Mouse (Mus musculus) limb, embryonic 13.5 days (tissue): ENCODE data around the gene Dnah10. TPM values are rescaled to one million over a fixed set of nuclear protein-coding genes. Genes with fewer than 3 reads are reported as not detected.

Source experiments
- ATAC-seq: fragments of 200-750 bp; cut with Nextera tagmentation; 2 replicates; pipeline ENCODE4 v1.8.0; 2017; ENCODE audit warnings: low read depth, moderate number of reproducible peaks, moderate TSS enrichment; ENCODE audit not compliant: low FRiP score
- H3K27ac ChIP-seq: fragments of 300-500 bp; sonication (generic); 2 replicates; pipeline ENCODE4 v1.5.1; 2015; ENCODE audit warnings: inconsistent platforms, mild to moderate bottlenecking, moderate library complexity
- H3K27me3 ChIP-seq: fragments of 300-500 bp; sonication (generic); 2 replicates; pipeline ENCODE4 v1.6.1; 2015; ENCODE audit warnings: mild to moderate bottlenecking, inconsistent platforms
- H3K36me3 ChIP-seq: fragments of 300-500 bp; sonication (generic); 2 replicates; pipeline ENCODE4 v1.6.1; 2015; ENCODE audit warnings: inconsistent platforms, mild to moderate bottlenecking, moderate library complexity
- H3K4me1 ChIP-seq: fragments of 300-500 bp; sonication (generic); 2 replicates; pipeline ENCODE4 v1.6.1; 2015; ENCODE audit warnings: inconsistent platforms
- H3K4me2 ChIP-seq: fragments of 300-500 bp; sonication (generic); replicated peaks from 2 replicates; pipeline ENCODE4 v1.6.1; 2015; ENCODE audit warnings: inconsistent platforms, mild to moderate bottlenecking, moderate library complexity
- H3K4me3 ChIP-seq: fragments of 300-500 bp; sonication (generic); 2 replicates; pipeline ENCODE4 v1.5.1; 2015; ENCODE audit warnings: moderate library complexity, mild to moderate bottlenecking, inconsistent platforms
- H3K9ac ChIP-seq: fragments of 300-500 bp; sonication (generic); 2 replicates; pipeline ENCODE4 v1.6.1; 2015; ENCODE audit warnings: mild to moderate bottlenecking, inconsistent platforms
- H3K9me3 ChIP-seq: fragments of 300-500 bp; sonication (generic); 2 replicates; pipeline ENCODE4 v1.6.1; 2016; ENCODE audit warnings: inconsistent platforms
- WGBS: fragments of 180-500 bp; shearing (Covaris S2); methylation state at CpG from one replicate; pipeline ENCODE4 v1.1.7; 2015; 5-methylcytosine and 5-hydroxymethylcytosine counted together
- polyA plus RNA-seq: library from polyadenylated mRNA; unstranded; fragments of >200 nt; fragmentation: Nextera tagmentation; extraction: Ambion mirVana; gene quantifications from 2 replicates; pipeline ENCODE4 v1.2.1, GENCODE M21; 2015

Gene Dnah10
- polyA plus RNA-seq, 1 experiment from 2014 or later: 0.11 TPM

DNA sequence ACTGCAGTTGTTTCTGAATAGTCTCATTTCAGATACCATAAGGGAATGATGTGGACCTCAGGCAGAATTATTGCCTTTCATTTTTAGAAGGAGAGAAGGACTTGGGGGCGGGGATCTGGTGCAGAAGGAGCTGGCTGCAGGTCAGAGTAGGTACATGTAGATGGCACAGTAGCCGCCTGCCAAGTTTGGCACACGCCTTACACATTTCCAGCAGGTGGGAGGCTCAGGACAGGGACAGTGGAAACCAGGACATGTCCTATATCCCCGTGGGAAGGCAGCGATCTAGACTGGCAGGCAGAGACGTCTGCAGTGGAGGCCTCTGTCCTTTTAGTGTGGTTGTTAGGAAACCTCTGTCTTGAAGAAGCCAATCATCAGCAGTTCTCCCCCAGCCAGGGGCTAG is 154.9 kb downstream of the Dnah10 start:
- H3K4me3 ChIP-seq: no peak overlapping the region
- no peaks in the 10 kb centered on the region for H3K27me3 ChIP-seq
- H3K9me3 ChIP-seq: no peaks in the 10 kb centered on the region
- no peak for ATAC-seq
- 88% methylated on average over 6 of the region's 6 CpGs for WGBS
- H3K36me3 ChIP-seq: peaks cover 69% of the 10 kb centered on the region
- no peak overlapping the region for H3K9ac ChIP-seq
- no peak overlapping the region for H3K4me2 ChIP-seq
- H3K27ac ChIP-seq: no peak overlapping the region
- H3K4me1 ChIP-seq: peaks cover 14% of the 10 kb centered on the region; the same call in 1 of the 2 replicates

DNA sequence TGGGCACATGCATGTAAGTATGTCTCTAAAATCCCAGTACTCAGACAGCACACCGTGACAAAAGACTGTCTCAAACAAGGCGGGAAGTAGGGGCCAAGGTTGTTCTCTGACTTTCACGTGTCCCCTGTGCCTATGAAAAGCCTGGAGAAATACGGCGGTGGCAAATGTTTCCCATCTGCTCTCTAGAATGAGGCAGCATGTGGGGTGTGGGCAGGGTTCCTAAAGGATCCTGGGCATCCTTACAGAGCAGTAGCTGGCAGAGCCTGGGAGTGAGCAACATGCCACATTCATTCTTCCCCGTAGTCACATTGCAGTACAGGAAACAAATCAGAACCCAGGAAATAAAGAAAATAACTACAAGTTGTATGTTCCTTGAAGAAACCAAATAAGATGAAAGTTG is 159.0 kb downstream of the Dnah10 start:
- Histone ChIP-seq H3K4me2 (no peak overlapping the region), H3K9me3 (no peaks in the 10 kb centered on the region), H3K27me3 (no peaks in the 10 kb centered on the region), H3K4me3 (no peak overlapping the region), H3K4me1 (peaks cover 13% of the 10 kb centered on the region; the same call in 1 of the 2 replicates), H3K36me3 (peaks cover 84% of the 10 kb centered on the region), H3K9ac (no peak overlapping the region), H3K27ac (no peak overlapping the region)
- no peak for ATAC-seq
- 62% methylated on average over 6 of the region's 6 CpGs for WGBS

Other genes starting within 250 kb of the Dnah10 start
- gene Rilpl2, start 246.7 kb upstream of the Dnah10 start, polyA plus RNA-seq: 34.6 and 37.2 TPM in 2 replicates
- 24.3 and 28.2 TPM in 2 replicates for gene Snrnp35, start 242.0 kb upstream of the Dnah10 start, polyA plus RNA-seq
- 26.0 and 27.8 TPM in 2 replicates for gene Rilpl1, start 193.7 kb upstream of the Dnah10 start, polyA plus RNA-seq
- gene Tmed2, start 184.4 kb upstream of the Dnah10 start, polyA plus RNA-seq: 590 and 600 TPM in 2 replicates
- gene Ddx55, start 172.2 kb upstream of the Dnah10 start, polyA plus RNA-seq: 17.5 and 17.8 TPM in 2 replicates
- gene Eif2b1, start 146.0 kb upstream of the Dnah10 start, polyA plus RNA-seq: 67.9 and 76.0 TPM in 2 replicates
- gene Gtf2h3, start 145.9 kb upstream of the Dnah10 start, polyA plus RNA-seq: 74.4 and 78.5 TPM in 2 replicates
- gene Atp6v0a2, start 96.5 kb upstream of the Dnah10 start, polyA plus RNA-seq: 54.1 and 54.7 TPM in 2 replicates
- gene Ccdc92, start 137.3 kb downstream of the Dnah10 start, polyA plus RNA-seq: 5.3 and 6.1 TPM in 2 replicates
- 102 and 116 TPM in 2 replicates for gene Zfp664, start 137.6 kb downstream of the Dnah10 start, polyA plus RNA-seq